Mouse (Mus musculus) spleen, postnatal 36 days (tissue): ENCODE data around the gene Aqp11.
A peak's percentile ranks its signal among the peaks of the same experiment; 100 is the strongest.

ENCODE experiments used
- DNase-seq, 2 experiments: peaks; one replicate each; pipeline ENCODE4 v3.0.0; 2022; ENCODE audit warnings: low spot score in 2 of 2, mixed read lengths in 1 of 2

Aqp11 gene

GRCm38 (mm10) chr7:97747787-97748497, 9.9 kb upstream of the Aqp11 start:
- peak; percentile 71 to 77 for DNase-seq

- no peak for DNase-seq
These were observed 9.2 kb upstream of the Aqp11 start for GRCm38 (mm10) chr7:97747176-97747707.

- peak in 1 of 2 experiments; percentile 29 for DNase-seq
These were observed 7.2 kb upstream of the Aqp11 start for GRCm38 (mm10) chr7:97745299-97745698.

GRCm38 (mm10) chr7:97741756-97742291, 3.7 kb upstream of the Aqp11 start:
- no peak for DNase-seq

- DNase-seq: no peak
These were observed 2.9 kb upstream of the Aqp11 start for GRCm38 (mm10) chr7:97740948-97741347.

DNA sequence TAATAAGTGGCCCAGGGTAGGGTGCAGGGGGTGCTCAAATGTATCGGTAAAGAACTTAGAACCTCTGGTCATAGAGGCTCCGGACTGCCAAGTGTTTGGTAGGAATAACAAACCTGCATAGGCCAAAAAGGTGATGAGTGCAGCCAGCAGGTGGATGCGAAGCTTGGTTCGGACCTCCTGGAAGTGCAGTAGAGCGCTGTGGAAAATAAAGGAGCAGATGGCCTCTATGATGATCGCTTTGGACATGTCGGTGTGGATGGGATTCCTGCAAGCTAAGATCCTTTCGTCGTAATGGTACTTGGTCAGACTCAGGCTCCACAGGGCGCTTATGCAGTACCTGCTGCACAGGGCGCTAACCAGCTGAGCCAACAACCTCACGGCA, 842 bp downstream of the Aqp11 start:
- DNase-seq: no peak

- no peak for DNase-seq
These were observed 2.1 kb downstream of the Aqp11 start for GRCm38 (mm10) chr7:97735886-97736420.

DNA sequence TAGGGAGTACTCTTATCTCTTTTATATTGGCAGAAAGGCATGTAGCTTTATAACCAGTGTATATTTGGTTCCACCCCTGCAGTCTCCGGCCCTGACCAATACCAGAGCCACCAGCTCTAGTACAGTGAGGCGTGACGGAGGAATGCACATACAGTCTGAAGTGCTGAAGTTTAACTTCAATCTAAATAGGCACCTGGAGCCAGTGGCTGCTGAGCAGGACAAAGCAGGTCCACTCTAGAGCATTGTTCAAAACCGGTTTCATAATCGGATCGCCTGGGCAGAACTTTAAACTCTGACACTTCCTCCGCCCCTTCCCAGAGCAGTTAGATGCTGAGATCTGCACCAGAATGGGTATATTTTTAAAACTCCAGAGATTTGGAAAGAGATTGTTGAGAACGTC, 3.1 kb downstream of the Aqp11 start:
- no peak for DNase-seq

GRCm38 (mm10) chr7:97733606-97734005, 4.5 kb downstream of the Aqp11 start:
- no peak for DNase-seq

DNA sequence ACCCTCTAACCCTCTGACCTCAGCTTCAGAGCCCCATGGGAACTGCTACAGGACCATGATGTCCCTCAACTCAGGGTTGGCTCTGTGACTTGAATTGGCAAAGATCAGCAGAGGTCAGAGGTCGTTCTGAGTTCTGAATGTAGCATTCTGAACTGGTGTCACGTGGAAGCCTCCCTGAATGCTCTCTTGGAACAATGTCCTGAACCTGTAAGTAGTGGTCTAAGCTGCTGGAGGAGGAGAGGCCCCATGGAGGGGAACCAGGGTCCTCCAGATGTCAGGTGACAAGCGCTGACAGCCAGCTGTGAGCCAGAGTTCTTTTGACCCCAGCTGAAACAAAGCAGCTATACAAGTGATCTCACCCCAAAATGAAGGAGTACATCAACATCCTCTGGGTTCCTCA, 7.7 kb downstream of the Aqp11 start:
- no peak for DNase-seq

- DNase-seq: no peak
These were observed 9.1 kb downstream of the Aqp11 start for GRCm38 (mm10) chr7:97728666-97729614.

- DNase-seq: no peak
These were observed 11.3 kb downstream of the Aqp11 start for GRCm38 (mm10) chr7:97726778-97727177.

DNA sequence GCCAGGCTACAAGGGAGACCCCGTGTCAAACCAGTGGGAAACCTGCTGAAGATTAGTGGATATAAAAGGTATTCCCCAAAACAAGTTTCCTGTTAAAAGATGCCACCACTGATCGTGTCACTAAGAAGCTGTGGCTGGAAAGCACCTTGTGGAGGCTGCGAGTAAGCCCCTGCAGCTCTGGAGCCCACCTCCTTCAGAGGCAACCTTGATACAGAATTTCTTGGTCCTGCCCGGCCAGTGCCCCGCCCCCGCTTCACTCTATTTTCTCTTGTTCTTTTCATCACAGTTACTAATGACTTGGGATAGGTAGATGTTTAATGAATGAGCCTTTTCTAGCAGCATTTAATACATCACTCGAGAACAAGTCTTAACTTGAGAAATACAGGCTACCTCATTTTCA, 12.0 kb downstream of the Aqp11 start:
- no peak for DNase-seq

DNA sequence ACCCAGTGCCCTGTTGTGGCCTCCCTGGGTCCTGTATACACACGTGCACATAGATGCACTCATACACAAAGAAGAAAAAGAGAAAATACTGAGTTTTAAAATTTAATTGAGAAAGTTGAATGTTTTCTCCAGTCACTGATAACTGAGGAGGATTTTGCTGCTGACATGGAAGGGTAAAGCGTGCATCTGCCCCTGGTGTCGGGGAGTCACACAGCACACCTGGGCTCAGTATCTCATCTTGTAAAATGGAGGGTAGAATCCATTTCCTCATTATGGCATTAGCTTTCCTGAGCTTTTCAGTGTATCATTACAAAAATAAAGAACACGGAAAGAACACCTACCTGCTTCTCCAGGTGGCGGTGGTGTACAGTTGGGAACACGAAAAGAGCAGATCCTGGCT, 12.7 kb downstream of the Aqp11 start:
- no peak for DNase-seq

DNA sequence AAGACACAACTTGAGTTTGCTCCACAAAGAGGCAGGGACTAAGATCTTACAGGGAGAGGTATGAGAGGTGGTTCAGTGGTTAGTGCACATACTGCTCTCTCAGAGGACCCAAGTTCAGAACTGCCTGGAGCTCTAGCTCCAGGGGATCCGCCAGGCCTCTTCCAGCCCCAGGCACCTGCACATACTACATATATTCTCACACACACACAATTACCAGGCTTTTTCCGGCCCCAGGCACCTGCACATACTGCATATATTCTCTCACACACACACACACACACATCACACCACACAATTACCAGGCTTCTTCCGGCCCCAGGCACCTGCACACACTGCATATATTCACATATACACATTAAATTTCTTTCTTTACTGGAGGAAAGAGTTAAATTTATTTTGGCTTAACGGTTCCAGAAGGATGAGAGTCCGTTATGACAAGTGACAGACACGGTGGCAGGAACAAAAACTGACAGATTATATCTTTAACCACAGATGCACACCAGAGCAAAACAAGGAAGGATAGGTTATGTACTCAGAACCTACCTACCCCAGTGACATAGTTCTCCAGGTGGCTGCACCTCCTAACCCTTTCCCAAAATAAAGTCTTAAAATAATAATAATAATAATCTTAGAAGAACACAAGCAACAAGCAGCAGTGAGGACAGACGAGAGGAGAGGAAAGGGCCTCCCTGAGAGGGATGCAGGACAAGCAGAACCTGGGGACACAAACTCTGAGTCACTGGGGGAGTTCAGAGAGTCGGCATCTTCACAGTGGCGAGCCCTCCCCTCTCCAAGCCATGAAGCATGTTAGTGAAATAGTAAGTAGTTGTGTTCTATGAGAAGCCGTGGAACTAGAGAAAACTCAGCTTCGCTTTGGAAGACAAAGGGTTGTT, 14.2 kb downstream of the Aqp11 start:
- DNase-seq: no peak

DNA sequence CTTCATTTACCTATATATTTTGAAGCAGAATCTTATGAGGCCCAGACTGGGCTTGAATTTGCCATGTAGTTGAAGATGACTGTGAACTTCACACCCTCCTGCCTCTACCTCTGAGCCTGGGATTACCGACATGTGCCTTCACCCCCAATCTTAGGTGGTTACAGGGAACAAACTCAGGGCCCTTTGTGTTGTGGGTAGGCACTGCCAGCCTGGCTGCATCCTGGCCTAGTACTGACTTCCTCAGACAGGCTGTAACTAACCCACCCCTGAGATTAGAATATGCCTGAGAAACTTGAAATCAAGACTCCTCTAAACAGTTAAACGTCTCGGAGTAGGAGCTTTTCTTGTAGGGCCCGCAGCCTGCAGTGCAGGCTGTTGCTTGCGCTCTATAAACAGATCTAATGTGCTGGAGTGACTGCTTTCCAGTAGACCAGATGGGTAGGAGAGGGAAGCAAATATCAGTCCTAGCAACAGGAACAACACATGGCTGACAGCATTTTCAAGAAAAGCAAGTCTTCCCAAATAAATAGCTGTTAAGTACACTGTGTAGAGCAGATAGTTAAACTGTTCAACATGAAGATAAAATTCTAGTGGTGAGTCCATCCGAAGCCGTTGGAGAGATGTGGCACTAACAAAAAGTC, 15.7 kb downstream of the Aqp11 start:
- no peak for DNase-seq

DNA sequence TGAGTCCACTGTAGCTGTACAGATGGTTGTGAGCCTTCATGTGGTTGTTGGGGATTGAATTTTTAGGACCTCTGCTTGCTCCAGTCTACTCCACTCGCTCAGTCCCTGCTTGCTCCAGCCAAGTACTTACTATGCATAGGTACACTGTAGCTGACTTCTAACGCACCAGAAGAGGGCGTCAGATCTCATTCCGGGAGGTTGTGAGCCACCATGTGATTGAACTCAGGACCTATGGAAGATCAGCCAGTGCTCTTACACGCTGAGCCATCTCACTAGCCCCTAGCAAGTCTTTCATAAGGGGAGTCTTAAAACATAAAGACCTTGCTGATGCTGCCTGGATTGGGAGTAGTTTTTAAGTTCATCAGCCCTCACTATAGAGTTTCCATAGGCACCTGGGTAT, 18.0 kb downstream of the Aqp11 start:
- no peak for DNase-seq

GRCm38 (mm10) chr7:97719078-97719477, 19.0 kb downstream of the Aqp11 start:
- DNase-seq: no peak

- no peak for DNase-seq
These were observed 20.8 kb downstream of the Aqp11 start for GRCm38 (mm10) chr7:97717326-97717725.

- no peak for DNase-seq
These were observed 23.4 kb downstream of the Aqp11 start for GRCm38 (mm10) chr7:97714651-97715050.

DNA sequence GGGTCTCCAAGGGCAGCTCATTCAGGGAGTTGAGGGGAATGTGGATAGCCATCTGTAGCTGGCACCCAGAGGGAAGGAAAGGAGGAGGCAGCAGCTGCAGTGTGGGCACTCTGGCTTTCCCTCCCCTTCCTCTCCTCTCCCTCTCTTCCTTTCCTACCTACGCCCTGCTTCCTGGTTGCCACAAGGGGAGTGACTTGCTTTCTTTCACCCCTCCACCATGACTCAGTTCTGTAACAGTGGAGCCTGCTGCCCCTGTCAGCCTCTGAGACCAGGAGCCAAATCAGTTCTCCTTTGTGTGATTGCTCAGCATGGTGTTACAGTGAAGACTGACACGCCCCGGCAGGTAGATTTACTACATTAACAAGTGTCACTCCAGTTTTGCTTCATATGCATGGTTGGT, 28.9 kb downstream of the Aqp11 start:
- DNase-seq: no peak
